Mouse (Mus musculus): ENCODE measurements at regions not wholly inside any gene's neighbourhood (a gene's known extent, or its start where the extent isn't known, plus 50 kb on each side); places are given as distances from the start of the nearest gene placed in this dataset.

- in situ Hi-C loops (cut with MboI, MseI), result no loop called here
Measured at GRCm38 (mm10) chr7:51281470-51281869, 229.4 kb upstream of the Ano5 start.

DNA sequence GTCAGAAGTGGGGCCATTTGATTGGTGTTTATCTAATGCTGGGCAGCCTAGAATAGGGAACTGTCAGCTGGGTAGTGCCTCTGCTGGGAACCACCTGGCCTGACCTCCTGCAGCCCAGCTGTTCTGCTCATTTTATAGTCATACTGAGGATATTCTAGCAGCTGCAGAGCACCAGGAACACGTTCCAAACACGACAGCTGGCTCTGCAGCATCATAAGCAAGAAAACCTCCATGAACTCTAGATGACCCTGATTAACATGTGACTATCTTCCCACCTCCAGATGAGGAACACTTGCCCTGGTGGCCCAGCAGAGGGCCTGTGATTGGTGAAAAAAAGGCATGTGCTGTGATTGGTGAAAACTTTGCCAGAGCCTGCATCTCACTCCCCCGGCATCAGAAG is 210.6 kb upstream of the Ano5 start:
- in situ Hi-C loops (cut with MboI, MseI), result no loop called here

DNA sequence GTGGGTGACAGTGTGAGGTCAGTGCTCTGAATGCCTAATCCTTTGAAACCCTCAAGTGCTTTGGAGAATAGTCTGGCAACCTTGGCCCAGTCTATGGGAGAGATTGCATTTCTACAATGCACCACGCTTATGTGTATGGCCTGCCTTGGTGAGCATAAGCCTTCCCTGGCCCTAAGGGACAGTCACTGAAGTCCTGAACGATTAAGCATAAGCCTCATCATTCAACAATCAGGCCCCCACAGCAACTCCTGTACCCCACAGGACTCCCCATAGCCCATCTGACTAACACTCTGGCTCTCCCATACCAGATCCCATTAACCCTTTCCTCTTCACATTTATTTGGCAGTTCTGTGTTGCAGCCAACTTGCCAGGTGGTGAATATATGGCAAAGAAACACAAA is 203.1 kb upstream of the Ano5 start:
- in situ Hi-C loops (cut with MboI, MseI), result no loop called here

- in situ Hi-C loops (cut with MboI, MseI), result no loop called here
Measured at GRCm38 (mm10) chr7:51310191-51310590, 200.6 kb upstream of the Ano5 start.

- in situ Hi-C loops (cut with MboI, MseI), result no loop called here
Measured at GRCm38 (mm10) chr7:51339841-51340540, 170.8 kb upstream of the Ano5 start.

DNA sequence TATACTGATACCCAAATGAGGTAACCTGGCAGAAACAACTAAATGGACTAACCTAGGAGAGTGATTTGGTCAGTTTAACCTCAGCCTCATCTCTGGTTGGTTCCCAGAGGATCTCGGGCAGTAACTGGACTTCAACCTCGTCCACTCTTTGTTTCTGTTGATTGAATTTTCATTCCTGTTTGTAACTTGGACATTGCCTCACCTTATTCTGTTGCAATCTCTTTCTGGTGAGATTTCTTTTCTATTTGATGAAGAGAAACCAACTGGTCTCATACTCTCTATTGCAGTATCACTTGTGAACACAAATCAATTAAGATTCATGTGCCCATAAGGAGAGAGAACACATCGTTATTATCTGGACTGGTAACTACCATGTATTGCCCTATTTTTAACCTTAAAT is 163.3 kb upstream of the Ano5 start:
- in situ Hi-C loops (cut with MboI, MseI), result no loop called here

DNA sequence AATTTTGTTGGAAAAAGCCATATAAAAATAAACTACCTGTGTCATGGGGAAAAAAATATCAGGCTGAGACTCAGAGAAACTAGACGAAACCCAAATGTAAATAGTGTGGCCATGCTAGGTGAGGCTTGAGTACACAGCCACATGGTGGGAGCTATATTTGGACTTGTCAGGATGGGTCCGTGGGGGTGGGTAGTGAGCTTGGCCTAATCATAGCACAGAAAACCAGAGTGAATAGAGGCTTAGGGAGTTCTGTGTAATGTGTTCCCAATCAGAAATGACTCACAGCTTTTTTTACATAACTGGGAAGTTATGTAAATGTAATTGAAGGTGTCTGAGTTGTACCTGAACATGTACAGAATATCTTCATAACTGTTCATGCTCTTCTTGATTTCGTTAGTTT is 150.7 kb upstream of the Ano5 start:
- in situ Hi-C loops (cut with MboI, MseI), result no loop called here

GRCm38 (mm10) chr7:51377584-51377983 is 133.2 kb upstream of the Ano5 start:
- in situ Hi-C loops (cut with MboI, MseI), result no loop called here

All from T-helper 17 cell (primary cell).